17 mouse cellular contexts compared by ENCODE assay signal in the genomic region with DNA sequence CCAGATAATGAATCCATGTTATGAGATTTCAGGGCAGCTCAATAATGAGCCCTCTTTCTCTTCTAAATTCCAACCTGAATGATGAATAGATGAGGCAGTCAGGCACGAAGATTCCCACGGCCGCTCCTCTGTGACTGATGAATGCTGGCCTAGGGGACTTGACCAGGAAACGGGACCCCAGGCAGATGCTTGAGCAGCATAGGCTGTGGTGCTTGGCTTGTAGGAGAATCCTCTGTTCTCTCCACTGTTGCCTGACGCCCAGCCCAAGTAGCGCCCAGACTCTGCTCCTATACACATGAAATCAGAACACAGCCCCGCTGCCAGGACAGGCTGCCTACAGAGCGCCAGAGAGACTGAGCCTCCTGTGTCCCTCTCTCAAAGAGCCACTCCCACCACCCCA.
DNase-seq lines count a peak whose midpoint lies in the region; ATAC-seq and TF ChIP-seq lines count a peak whose summit lies in the region.
"Had no signal": no experiment of that assay in that cellular context is flagged by ENCODE, and none has a peak within 500 bp of the region (broad histone marks: within the 10 kb centered on the region; RNA-seq: fewer than 3 reads in every experiment).

No protein-coding gene starts in this region.

- H3K36me3 ChIP-seq in midbrain, embryonic 11.5 days (ENCODE audit: control insufficient read depth, insufficient read depth, low read length): no peaks in the 10 kb centered on the region
- no peaks in the 10 kb centered on the region for H3K36me3 ChIP-seq in midbrain, embryonic 16.5 days (ENCODE audit: control insufficient read depth, insufficient read depth, low read length)
- H3K36me3 ChIP-seq in embryonic facial prominence, embryonic 14.5 days (ENCODE audit: control insufficient read depth, insufficient read depth, low read length): no peaks in the 10 kb centered on the region
- no peaks in the 10 kb centered on the region for H3K36me3 ChIP-seq in hindbrain, postnatal 0 days (ENCODE audit: insufficient read depth, low read length)
- H3K36me3 ChIP-seq in intestine, postnatal 0 days (ENCODE audit: control insufficient read depth, insufficient read depth): no peaks in the 10 kb centered on the region
- H3K36me3 ChIP-seq: heart, embryonic 13.5 days; hindbrain, embryonic 15.5 days; kidney, embryonic 15.5 days had no signal

- 25% methylated on average over 8 of the region's 8 CpGs for WGBS in midbrain, embryonic 11.5 days
- 27% methylated on average over 8 of the region's 8 CpGs for WGBS in midbrain, embryonic 16.5 days
- WGBS in embryonic facial prominence, embryonic 14.5 days: 59% methylated on average over 8 of the region's 8 CpGs
- 30% methylated on average over 8 of the region's 8 CpGs for WGBS in hindbrain, postnatal 0 days
- WGBS in intestine, postnatal 0 days: 73% methylated on average over 8 of the region's 8 CpGs

- peak overlapping the region; percentile 36; the same call in 1 of the 2 replicates for H3K27ac ChIP-seq in midbrain, embryonic 11.5 days (ENCODE audit: low read depth, low read length)
- no peak overlapping the region for H3K27ac ChIP-seq in midbrain, embryonic 16.5 days (ENCODE audit: low read length)
- no peak overlapping the region for H3K27ac ChIP-seq in embryonic facial prominence, embryonic 14.5 days (replicated peaks; ENCODE audit: low read depth, low read length)
- H3K27ac ChIP-seq in hindbrain, postnatal 0 days: no peak overlapping the region
- no peak overlapping the region for H3K27ac ChIP-seq in intestine, postnatal 0 days (ENCODE audit: low read depth, low read length)
- H3K27ac ChIP-seq: heart, embryonic 13.5 days; hindbrain, embryonic 15.5 days; kidney, embryonic 15.5 days; liver, embryonic 14.5 days had no signal

- TF ChIP-seq CTCF in hindbrain, postnatal 0 days (IDR thresholded peaks at IDR 0.05; ENCODE audit: low read depth): no peak
- no peak for TF ChIP-seq CTCF in intestine, postnatal 0 days (IDR thresholded peaks at IDR 0.05; ENCODE audit: low read depth)

- peak; percentile 44 for ATAC-seq in midbrain, embryonic 11.5 days (ENCODE audit: low FRiP score)
- no peak for ATAC-seq in midbrain, embryonic 16.5 days
- no peak for ATAC-seq in embryonic facial prominence, embryonic 14.5 days (ENCODE audit: low read depth)
- ATAC-seq in hindbrain, postnatal 0 days: peak; percentile 40; the same call in 1 of the 2 replicates
- no peak for ATAC-seq in intestine, postnatal 0 days
- ATAC-seq: activated CD4-positive, CD25-positive, alpha-beta regulatory T cell, adult 4 months had no signal

- H3K4me1 ChIP-seq in midbrain, embryonic 11.5 days (ENCODE audit: control insufficient read depth, insufficient read depth, low read length): peaks cover 7% of the 10 kb centered on the region; the same call in 1 of the 2 replicates
- peaks cover 8% of the 10 kb centered on the region; the same call in 1 of the 2 replicates for H3K4me1 ChIP-seq in midbrain, embryonic 16.5 days (ENCODE audit: control insufficient read depth, insufficient read depth, low read length)
- H3K4me1 ChIP-seq in embryonic facial prominence, embryonic 14.5 days (ENCODE audit: control insufficient read depth, insufficient read depth, low read length): peaks cover 9% of the 10 kb centered on the region
- H3K4me1 ChIP-seq in hindbrain, postnatal 0 days (ENCODE audit: insufficient read depth, low read length): 0 out of 2 replicates have a peak, but pooled peaks cover 12% of the 10 kb centered on the region
- no peaks in the 10 kb centered on the region for H3K4me1 ChIP-seq in intestine, postnatal 0 days (replicated peaks; ENCODE audit: control insufficient read depth, insufficient read depth, low read length)

- H3K27me3 ChIP-seq in midbrain, embryonic 11.5 days (ENCODE audit: control insufficient read depth, insufficient read depth, low read length): no peaks in the 10 kb centered on the region
- H3K27me3 ChIP-seq in midbrain, embryonic 16.5 days (ENCODE audit: control insufficient read depth, insufficient read depth, low read depth, low read length): no peaks in the 10 kb centered on the region
- no peaks in the 10 kb centered on the region for H3K27me3 ChIP-seq in embryonic facial prominence, embryonic 14.5 days (replicated peaks; ENCODE audit: control insufficient read depth, insufficient read depth, low read length)
- H3K27me3 ChIP-seq in hindbrain, postnatal 0 days (ENCODE audit: insufficient read depth, low read length): no peaks in the 10 kb centered on the region
- no peaks in the 10 kb centered on the region for H3K27me3 ChIP-seq in intestine, postnatal 0 days (replicated peaks; ENCODE audit: control insufficient read depth, insufficient read depth, low read length)
- H3K27me3 ChIP-seq: heart, embryonic 13.5 days; hindbrain, embryonic 15.5 days; kidney, embryonic 15.5 days had no signal

- no peak overlapping the region for H3K4me3 ChIP-seq in midbrain, embryonic 11.5 days (ENCODE audit: low read depth, low read length)
- H3K4me3 ChIP-seq in midbrain, embryonic 16.5 days (ENCODE audit: low read depth, low read length): no peak overlapping the region
- no peak overlapping the region for H3K4me3 ChIP-seq in embryonic facial prominence, embryonic 14.5 days (ENCODE audit: low read depth, low read length)
- no peak overlapping the region for H3K4me3 ChIP-seq in hindbrain, postnatal 0 days (ENCODE audit: low read length)
- no peak overlapping the region for H3K4me3 ChIP-seq in intestine, postnatal 0 days (ENCODE audit: low read depth, low read length)
- H3K4me3 ChIP-seq: heart, embryonic 13.5 days; hindbrain, embryonic 15.5 days; kidney, embryonic 15.5 days had no signal

- H3K4me2 ChIP-seq in midbrain, embryonic 11.5 days: no peak overlapping the region
- H3K4me2 ChIP-seq in midbrain, embryonic 16.5 days (ENCODE audit: low read length): no peak overlapping the region
- H3K4me2 ChIP-seq in embryonic facial prominence, embryonic 14.5 days (ENCODE audit: low read depth, low read length): no peak overlapping the region
- H3K4me2 ChIP-seq in hindbrain, postnatal 0 days (ENCODE audit: low read depth, low read length): no peak overlapping the region
- H3K4me2 ChIP-seq in intestine, postnatal 0 days (replicated peaks; ENCODE audit: low read depth): no peak overlapping the region
- H3K4me2 ChIP-seq: heart, embryonic 13.5 days; hindbrain, embryonic 15.5 days; kidney, embryonic 15.5 days had no signal

- no peaks in the 10 kb centered on the region for H3K9me3 ChIP-seq in midbrain, embryonic 11.5 days (ENCODE audit: control insufficient read depth, low read length)
- H3K9me3 ChIP-seq in midbrain, embryonic 16.5 days (replicated peaks; ENCODE audit: control insufficient read depth, low read length, poor library complexity, severe bottlenecking): no peaks in the 10 kb centered on the region
- H3K9me3 ChIP-seq in embryonic facial prominence, embryonic 14.5 days (ENCODE audit: control insufficient read depth, low read length): no peaks in the 10 kb centered on the region
- no peaks in the 10 kb centered on the region for H3K9me3 ChIP-seq in hindbrain, postnatal 0 days (ENCODE audit: low read length)
- H3K9me3 ChIP-seq in intestine, postnatal 0 days (ENCODE audit: control insufficient read depth): no peaks in the 10 kb centered on the region
- H3K9me3 ChIP-seq: heart, embryonic 13.5 days; hindbrain, embryonic 15.5 days; kidney, embryonic 15.5 days had no signal

- no peak overlapping the region for H3K9ac ChIP-seq in midbrain, embryonic 11.5 days (ENCODE audit: low read length)
- H3K9ac ChIP-seq in midbrain, embryonic 16.5 days (ENCODE audit: low read depth, low read length): no peak overlapping the region
- no peak overlapping the region for H3K9ac ChIP-seq in embryonic facial prominence, embryonic 14.5 days (ENCODE audit: low read depth, low read length)
- H3K9ac ChIP-seq in hindbrain, postnatal 0 days (replicated peaks; ENCODE audit: low read length): no peak overlapping the region
- no peak overlapping the region for H3K9ac ChIP-seq in intestine, postnatal 0 days (ENCODE audit: low read depth, low read length)
- H3K9ac ChIP-seq: heart, embryonic 13.5 days; hindbrain, embryonic 15.5 days; kidney, embryonic 15.5 days; liver, embryonic 14.5 days had no signal

- peak; percentile 87 for DNase-seq in midbrain, embryonic 11.5 days (ENCODE audit: low spot score, missing footprints)
- DNase-seq in embryonic facial prominence, embryonic 14.5 days (ENCODE audit: low spot score): peak; percentile 32
- DNase-seq in hindbrain, postnatal 0 days (ENCODE audit: low spot score): peak; percentile 16
- no peak for DNase-seq in adrenal gland, postnatal 10 days
- no peak for DNase-seq in kidney, adult 9 months
- DNase-seq: cerebellum, postnatal 14 days; gastrocnemius, postnatal 10 days; layer of hippocampus, adult 9-11 months; left cerebral cortex, postnatal 4 days; spleen, adult 18-20 months had no signal

Comparison
In these comparisons a context has a peak if more than half of its experiments do, and no peak if none do; other contexts are left out.
1. ATAC-seq: peak in midbrain, embryonic 11.5 days (single experiment) and hindbrain, postnatal 0 days (single experiment); none in midbrain, embryonic 16.5 days (single experiment), embryonic facial prominence, embryonic 14.5 days (single experiment) and intestine, postnatal 0 days (single experiment).
2. DNase-seq: peak in midbrain, embryonic 11.5 days (single experiment), embryonic facial prominence, embryonic 14.5 days (single experiment) and hindbrain, postnatal 0 days (single experiment); none in adrenal gland, postnatal 10 days (single experiment) and kidney, adult 9 months (single experiment).